Mouse (Mus musculus) lung, adult 2 months (tissue): ENCODE data around the gene Casq2. TPM values are rescaled to one million over a fixed set of nuclear protein-coding genes. Genes with fewer than 3 reads are reported as not detected.
A peak's percentile ranks its signal among the peaks of the same experiment; 100 is the strongest.

Experiments used
- DNase-seq: peaks from one replicate; pipeline ENCODE4 v3.0.0; 2022
- H3K4me1 ChIP-seq: fragments of 200-500 bp; 2 replicates; pipeline ENCODE4 v1.6.1; 2011; ENCODE audit warnings: low read length; ENCODE audit not compliant: control insufficient read depth, insufficient read depth
- H3K4me3 ChIP-seq: fragments of 200-500 bp; replicated peaks from 2 replicates; pipeline ENCODE3; 2011; ENCODE audit warnings: low read depth, mild to moderate bottlenecking, control low read depth, low read length; ENCODE audit errors: extremely low read depth
- CTCF ChIP-seq: fragments of 200-500 bp; IDR thresholded peaks from 2 replicates; pipeline ENCODE4 v1.5.1; 2011; ENCODE audit warnings: mild to moderate bottlenecking, low read length, control low read depth; ENCODE audit not compliant: insufficient read depth
- POLR2A ChIP-seq: fragments of 200-500 bp; IDR thresholded peaks from 2 replicates; pipeline ENCODE4 v1.6.1; 2011; ENCODE audit warnings: low read depth, mild to moderate bottlenecking, control low read depth, low read length, borderline replicate concordance; ENCODE audit errors: extremely low read depth
- WGBS: fragments of 180-500 bp; shearing (Covaris S2); methylation state at CpG from one replicate; pipeline ENCODE4 v1.1.7; 2018; 5-methylcytosine and 5-hydroxymethylcytosine counted together
- polyA plus RNA-seq: library from polyadenylated mRNA; depleted of rRNA; stranded (reverse); fragments of >200 nt; gene quantifications from 2 replicates; pipeline ENCODE4 v1.2.3, GENCODE M21; 2012

The Casq2 gene
- polyA plus RNA-seq, 1 experiment = 10.3 TPM

DNA sequence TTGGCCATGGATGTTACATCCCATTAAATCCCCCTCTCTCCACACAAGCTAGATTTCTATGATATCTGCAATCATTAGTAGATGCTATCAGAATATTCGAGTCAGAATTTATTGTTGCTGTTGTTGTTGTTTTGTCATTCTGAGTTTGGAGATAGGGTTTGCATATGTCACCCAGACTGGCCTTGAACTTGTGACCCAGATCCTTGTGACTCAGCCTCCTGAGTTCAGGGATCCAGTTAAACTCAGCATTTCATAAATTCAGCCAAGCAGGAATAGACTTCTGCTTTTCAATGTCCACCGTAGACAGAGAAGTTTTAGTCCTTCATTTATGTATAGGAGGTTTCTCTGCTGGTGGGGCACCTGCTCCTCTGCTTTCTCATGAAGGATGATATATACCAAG is 10.8 kb downstream of the Casq2 start:
- TF ChIP-seq CTCF = no peak
- TF ChIP-seq POLR2A = no peak
- Histone ChIP-seq H3K4me3 (no peak overlapping the region), H3K4me1 (no peaks in the 10 kb centered on the region)
- WGBS = 77% methylated on average over 2 of the region's 2 CpGs
- DNase-seq = no peak

DNA sequence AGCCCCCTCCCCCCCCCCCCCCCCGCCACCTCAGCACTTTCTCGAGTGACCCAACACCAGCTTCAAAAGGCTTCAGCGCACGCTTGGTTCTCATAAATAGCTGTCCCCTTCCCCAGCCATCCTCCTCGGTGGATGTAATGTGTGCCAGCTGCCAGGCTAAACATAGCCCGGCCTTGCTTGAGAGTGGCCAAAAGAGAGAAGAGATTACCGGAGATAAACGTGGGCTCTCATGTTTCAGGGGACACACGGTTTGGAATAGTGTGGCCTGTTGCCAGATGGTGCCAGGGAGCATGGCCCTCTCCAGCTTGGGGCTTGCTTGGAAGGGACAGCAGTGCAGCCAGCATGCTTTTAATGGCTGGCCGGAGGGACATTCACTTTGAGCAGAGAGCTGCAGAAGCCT is 13.0 kb downstream of the Casq2 start:
- TF ChIP-seq POLR2A = no peak
- TF ChIP-seq CTCF = no peak
- DNase-seq = no peak
- Histone ChIP-seq H3K4me3 (no peak overlapping the region), H3K4me1 (no peaks in the 10 kb centered on the region)
- 33% methylated on average over 10 of the region's 10 CpGs for WGBS

DNA sequence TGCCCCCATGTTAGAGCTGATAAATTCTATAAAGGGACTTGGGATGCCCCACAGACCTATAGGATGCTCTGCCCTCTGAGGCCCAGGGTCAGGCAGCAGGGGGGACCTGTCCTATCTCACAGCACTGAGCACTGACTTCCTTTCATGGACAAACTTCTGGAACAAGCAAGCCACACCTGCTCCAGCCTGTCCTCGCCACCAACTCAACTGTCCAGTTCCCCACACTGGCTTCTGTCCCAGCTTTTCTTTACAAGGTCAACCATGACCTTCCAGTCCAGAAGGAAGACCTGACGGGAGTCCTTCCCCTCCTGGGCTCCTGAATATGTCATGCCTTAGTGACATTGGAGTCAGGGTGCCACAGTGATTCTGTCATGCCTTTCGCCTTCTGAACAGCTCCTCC is 13.6 kb downstream of the Casq2 start:
- 88% methylated on average over 3 of the region's 3 CpGs for WGBS
- no peaks in the 10 kb centered on the region for H3K4me1 ChIP-seq

GRCm38 (mm10) chr3:102101445-102101844 is 15.2 kb downstream of the Casq2 start:
- no peak overlapping the region for H3K4me3 ChIP-seq
- WGBS = 86% methylated on average over 4 of the region's 4 CpGs
- no peaks in the 10 kb centered on the region for H3K4me1 ChIP-seq
- DNase-seq = no peak
- TF ChIP-seq POLR2A (no peak), CTCF (no peak)

More for the DNA sequence above, 13.6 kb downstream of the Casq2 start:
- no peak for TF ChIP-seq POLR2A
- TF ChIP-seq CTCF = no peak
- no peak for DNase-seq
- H3K4me3 ChIP-seq = no peak overlapping the region

- DNase-seq = no peak
- H3K4me3 ChIP-seq = no peak overlapping the region
These were observed 17.8 kb downstream of the Casq2 start for GRCm38 (mm10) chr3:102103811-102104565.

GRCm38 (mm10) chr3:102108201-102108600 is 22.0 kb downstream of the Casq2 start:
- H3K4me3 ChIP-seq = no peak overlapping the region
- DNase-seq = no peak
- 80% methylated on average over 3 of the region's 3 CpGs for WGBS
- no peaks in the 10 kb centered on the region for H3K4me1 ChIP-seq
- TF ChIP-seq POLR2A = no peak
- no peak for TF ChIP-seq CTCF

More at GRCm38 (mm10) chr3:102103811-102104565, 17.8 kb downstream of the Casq2 start:
- no peak for TF ChIP-seq POLR2A
- TF ChIP-seq CTCF = no peak
- 61% methylated on average over 9 of the region's 9 CpGs for WGBS
- no peaks in the 10 kb centered on the region for H3K4me1 ChIP-seq

- TF ChIP-seq CTCF (no peak), POLR2A (no peak)
- WGBS = 72% methylated on average over 7 of the region's 7 CpGs
- no peak overlapping the region for H3K4me3 ChIP-seq
- no peak for DNase-seq
- no peaks in the 10 kb centered on the region for H3K4me1 ChIP-seq
These were observed 25.9 kb downstream of the Casq2 start for GRCm38 (mm10) chr3:102111979-102112599.

DNA sequence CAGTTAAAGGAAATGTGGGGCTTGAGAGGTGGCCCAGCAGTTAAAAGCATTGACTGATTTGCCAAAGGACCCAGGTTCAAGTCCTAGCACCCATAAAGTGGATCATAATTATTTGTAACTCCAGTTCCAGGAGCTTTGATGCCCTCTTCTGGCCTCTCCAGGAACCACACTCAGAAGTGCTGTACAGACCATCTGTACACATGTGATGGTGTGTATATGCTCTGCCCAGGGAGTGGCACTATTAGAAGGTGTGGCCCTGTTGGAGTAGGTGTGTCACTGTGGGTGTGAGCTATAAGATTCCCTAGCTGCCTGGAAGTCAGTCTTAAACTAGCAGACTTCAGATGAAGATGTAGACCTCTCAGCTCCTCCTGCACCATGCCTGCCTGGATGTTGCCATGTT is 34.7 kb downstream of the Casq2 start:
- H3K4me1 ChIP-seq = no peaks in the 10 kb centered on the region

GRCm38 (mm10) chr3:102122046-102122445 is 35.8 kb downstream of the Casq2 start:
- WGBS = 77% methylated on average over 7 of the region's 7 CpGs
- no peak overlapping the region for H3K4me3 ChIP-seq
- no peaks in the 10 kb centered on the region for H3K4me1 ChIP-seq
- TF ChIP-seq CTCF (peak; percentile 45; the same call in 1 of the 2 replicates), POLR2A (no peak)
- DNase-seq = no peak

More for the DNA sequence above, 34.7 kb downstream of the Casq2 start:
- TF ChIP-seq POLR2A (no peak), CTCF (no peak)
- H3K4me3 ChIP-seq = no peak overlapping the region
- DNase-seq = no peak

DNA sequence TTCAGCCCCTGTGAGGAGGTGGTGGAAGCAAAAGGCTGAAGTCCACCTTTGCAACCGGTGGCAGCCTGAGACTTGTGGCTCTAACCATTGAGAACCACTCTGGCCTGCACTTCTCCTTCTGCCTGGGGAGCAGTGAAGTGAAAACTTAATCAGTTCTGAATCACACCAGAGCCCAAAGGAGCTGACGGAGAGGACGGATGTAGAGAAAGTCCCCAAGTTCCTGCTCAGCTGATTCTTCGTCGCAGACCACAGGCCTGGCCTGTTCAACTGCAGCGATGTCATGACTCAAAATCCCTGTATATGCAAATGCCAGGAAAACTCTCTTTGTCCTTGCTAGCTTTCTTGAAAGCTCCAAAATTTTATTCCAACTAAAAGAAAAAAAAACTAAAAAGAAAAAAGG is 37.4 kb downstream of the Casq2 start:
- Histone ChIP-seq H3K4me3 (no peak overlapping the region), H3K4me1 (no peaks in the 10 kb centered on the region)
- TF ChIP-seq CTCF = no peak
- TF ChIP-seq POLR2A = no peak
- WGBS = 72% methylated on average over 6 of the region's 6 CpGs
- DNase-seq = no peak
